Mouse (Mus musculus): ENCODE measurements at regions not wholly inside any gene's neighbourhood (a gene's known extent, or its start where the extent isn't known, plus 50 kb on each side); places are given as distances from the start of the nearest gene placed in this dataset.

DNA sequence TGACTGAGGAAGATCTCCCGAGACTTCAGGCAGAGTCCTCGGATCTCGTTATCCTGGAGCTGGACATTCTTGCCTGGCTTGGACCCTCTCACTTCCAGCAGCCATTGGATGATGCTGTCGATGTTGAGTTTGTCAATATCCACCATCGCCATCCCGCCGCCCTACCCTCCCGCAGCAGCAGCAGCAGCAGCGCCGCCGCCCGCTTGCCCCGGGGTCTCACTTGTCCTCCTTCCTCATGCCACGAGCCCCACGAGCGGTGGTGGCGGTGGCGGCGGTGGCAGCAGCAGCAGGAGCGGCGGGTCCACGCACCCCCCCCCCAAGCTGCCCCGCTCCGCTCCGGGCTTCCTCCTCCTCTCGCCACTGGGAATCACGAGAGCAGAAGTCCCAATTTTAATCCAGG, 115.1 kb upstream of the Taf1b start:
- DNase-seq (ENCODE audit: low read depth, low spot score): no peak

DNA sequence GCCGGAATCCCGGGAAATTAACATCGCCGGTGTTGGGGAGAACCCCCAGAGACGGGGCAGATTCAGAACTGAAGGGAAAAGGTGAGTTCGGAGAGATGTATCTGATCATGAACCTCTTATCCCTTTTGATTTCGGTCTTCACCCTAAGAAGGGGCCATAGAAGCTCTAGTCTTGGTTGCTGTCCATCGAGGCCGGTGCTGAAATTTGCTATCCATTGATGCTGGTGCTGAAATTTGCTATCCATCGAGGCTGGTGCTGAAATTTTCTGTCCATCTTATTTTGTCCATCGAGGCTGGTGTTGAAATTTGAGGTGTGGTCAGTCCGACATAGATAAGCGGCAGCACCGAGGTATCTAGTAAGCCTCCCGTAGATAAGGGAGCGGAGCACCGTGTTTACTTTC, 73.2 kb upstream of the Taf1b start:
- peak; percentile 0 for DNase-seq (ENCODE audit: low read depth, low spot score)

Measured in CD4-positive, CD25-positive, alpha-beta regulatory T cell, adult 2 months (primary cell).